8 mouse cellular contexts compared by ENCODE assay signal in the genomic region with DNA sequence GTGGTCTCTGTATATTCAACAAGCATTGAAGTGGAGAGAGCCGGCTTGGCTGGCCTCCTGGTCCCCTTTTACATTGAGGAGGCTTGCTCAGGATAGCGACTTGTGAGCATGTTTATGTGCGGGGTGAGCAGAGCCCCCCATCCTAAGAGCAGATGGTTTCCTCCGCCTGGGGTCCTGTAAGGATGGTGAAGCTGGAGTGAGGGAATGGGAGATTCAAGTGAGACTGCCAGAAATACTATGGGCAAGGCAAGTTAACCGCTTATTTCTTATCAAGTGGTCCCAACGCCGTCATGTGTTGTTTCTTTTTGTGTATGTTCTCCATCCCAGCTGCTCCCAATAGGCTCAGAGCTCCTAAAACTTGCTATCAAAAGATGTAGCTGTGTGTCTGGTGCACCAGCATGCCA.
DNase-seq lines count a peak whose midpoint lies in the region; ATAC-seq and TF ChIP-seq lines count a peak whose summit lies in the region.

No protein-coding gene starts in this region.

- H3K4me3 ChIP-seq in lung, postnatal 0 days (ENCODE audit: low read depth, low read length), result no peak overlapping the region
- H3K4me3 ChIP-seq in hindbrain, embryonic 13.5 days, result peak overlapping the region; percentile 59
- H3K4me3 ChIP-seq in midbrain, embryonic 11.5 days (ENCODE audit: low read depth, low read length), result peak overlapping the region; percentile 67

- no peaks in the 10 kb centered on the region for H3K9me3 ChIP-seq in lung, postnatal 0 days (ENCODE audit: low read length)
- H3K9me3 ChIP-seq in hindbrain, embryonic 13.5 days, result no peaks in the 10 kb centered on the region
- no peaks in the 10 kb centered on the region for H3K9me3 ChIP-seq in midbrain, embryonic 11.5 days (ENCODE audit: control insufficient read depth, low read length)

- TF ChIP-seq CTCF in lung, postnatal 0 days (IDR thresholded peaks at IDR 0.05), result no peak

- 12% methylated on average over 7 of the region's 7 CpGs for WGBS in lung, postnatal 0 days
- WGBS in hindbrain, embryonic 13.5 days, result 8% methylated on average over 7 of the region's 7 CpGs
- 14% methylated on average over 7 of the region's 7 CpGs for WGBS in midbrain, embryonic 11.5 days

- no peak for ATAC-seq in lung, postnatal 0 days
- no peak for ATAC-seq in hindbrain, embryonic 13.5 days (ENCODE audit: low FRiP score)
- no peak for ATAC-seq in midbrain, embryonic 11.5 days (ENCODE audit: low FRiP score)

- H3K4me2 ChIP-seq in lung, postnatal 0 days (replicated peaks; ENCODE audit: low read depth, low read length), result peak overlapping the region; percentile 74
- peak overlapping the region; percentile 78 for H3K4me2 ChIP-seq in hindbrain, embryonic 13.5 days
- peak overlapping the region; percentile 85 for H3K4me2 ChIP-seq in midbrain, embryonic 11.5 days

- H3K36me3 ChIP-seq in lung, postnatal 0 days (ENCODE audit: insufficient read depth, low read length), result no peaks in the 10 kb centered on the region
- H3K36me3 ChIP-seq in hindbrain, embryonic 13.5 days, result no peaks in the 10 kb centered on the region
- H3K36me3 ChIP-seq in midbrain, embryonic 11.5 days (ENCODE audit: control insufficient read depth, insufficient read depth, low read length), result no peaks in the 10 kb centered on the region

- H3K9ac ChIP-seq in lung, postnatal 0 days (replicated peaks; ENCODE audit: low read depth), result no peak overlapping the region
- H3K9ac ChIP-seq in hindbrain, embryonic 13.5 days, result peak overlapping the region; percentile 79
- peak overlapping the region; percentile 63 for H3K9ac ChIP-seq in midbrain, embryonic 11.5 days (ENCODE audit: low read length)

- DNase-seq in lung, postnatal 0 days (ENCODE audit: low spot score), result peak; percentile 15
- DNase-seq in lung, postnatal 4 days, result no peak
- peak; percentile 55 to 62 for DNase-seq in cerebellum, postnatal 10 days
- peak; percentile 90 for DNase-seq in midbrain, embryonic 11.5 days (ENCODE audit: low spot score, missing footprints)
- DNase-seq in gastrocnemius, adult 8-10 months (ENCODE audit: low spot score in 2 of 2), result no peak
- no peak for DNase-seq in spleen, postnatal 36 days (ENCODE audit: low spot score in 2 of 2)
- DNase-seq in yolk sac, embryonic 10.5 days (ENCODE audit: low spot score), result no peak

- H3K4me1 ChIP-seq in lung, postnatal 0 days (ENCODE audit: insufficient read depth, low read depth, low read length), result peaks cover 19% of the 10 kb centered on the region; the same call in 1 of the 2 replicates
- peaks cover 69% of the 10 kb centered on the region for H3K4me1 ChIP-seq in hindbrain, embryonic 13.5 days (replicated peaks)
- H3K4me1 ChIP-seq in midbrain, embryonic 11.5 days (ENCODE audit: control insufficient read depth, insufficient read depth, low read length), result peaks cover 25% of the 10 kb centered on the region

- no peak for TF ChIP-seq EP300 in lung, postnatal 0 days (IDR thresholded peaks at IDR 0.05)

- H3K27ac ChIP-seq in lung, postnatal 0 days (ENCODE audit: low read length), result peak overlapping the region; percentile 86
- peak overlapping the region; percentile 98 for H3K27ac ChIP-seq in hindbrain, embryonic 13.5 days
- 0 out of 2 replicates have a peak overlapping the region, but pooled peaks have one; percentile 30 for H3K27ac ChIP-seq in midbrain, embryonic 11.5 days (ENCODE audit: low read depth, low read length)

- no peaks in the 10 kb centered on the region for H3K27me3 ChIP-seq in lung, postnatal 0 days (replicated peaks; ENCODE audit: insufficient read depth, low read length)
- no peaks in the 10 kb centered on the region for H3K27me3 ChIP-seq in hindbrain, embryonic 13.5 days
- H3K27me3 ChIP-seq in midbrain, embryonic 11.5 days (ENCODE audit: control insufficient read depth, insufficient read depth, low read length), result no peaks in the 10 kb centered on the region

Comparison
In these comparisons a context has a peak if more than half of its experiments do, and no peak if none do; other contexts are left out.
1. DNase-seq: peak in lung, postnatal 0 days (single experiment), cerebellum, postnatal 10 days (2 of 2) and midbrain, embryonic 11.5 days (single experiment); none in lung, postnatal 4 days (0 of 2), gastrocnemius, adult 8-10 months (0 of 2), spleen, postnatal 36 days (0 of 2) and yolk sac, embryonic 10.5 days (single experiment).
2. H3K27ac ChIP-seq: peak in every context shown above with its lines; median percentile 98 in hindbrain, embryonic 13.5 days; 86 in lung, postnatal 0 days; 30 in midbrain, embryonic 11.5 days.
3. Peak in every context shown above with its lines, with median percentiles within 50 percentile points of each other: H3K4me2 ChIP-seq.